Mouse (Mus musculus): ENCODE measurements around the gene Prkn. TPM values are rescaled to one million over a fixed set of nuclear protein-coding genes. Genes with fewer than 3 reads are reported as not detected.

Prkn gene
- polyA plus RNA-seq, 1 experiment: 1.00 TPM

- Histone ChIP-seq H3K36me3 (replicated peaks; ENCODE audit: low read length) (no peaks in the 10 kb centered on the region), H3K4me1 (peaks cover 9% of the 10 kb centered on the region), H3K4me3 (replicated peaks) (no peak overlapping the region), H3K9me3 (no peaks in the 10 kb centered on the region), H3K27me3 (replicated peaks) (peaks cover 25% of the 10 kb centered on the region)
- TF ChIP-seq GATA1 (IDR thresholded peaks at IDR 0.05; ENCODE audit: borderline replicate concordance, low read length): no peak
- no peak for TF ChIP-seq FLI1 (IDR thresholded peaks at IDR 0.05; ENCODE audit: low read length)
Observed at GRCm38 (mm10) chr17:12041091-12041655, 1201.0 kb downstream of the Prkn start.

- Histone ChIP-seq H3K36me3 (replicated peaks; ENCODE audit: low read length) (no peaks in the 10 kb centered on the region), H3K4me3 (replicated peaks) (no peak overlapping the region), H3K27me3 (replicated peaks) (peaks cover 23% of the 10 kb centered on the region), H3K9me3 (no peaks in the 10 kb centered on the region), H3K4me1 (no peaks in the 10 kb centered on the region)
- no peak for TF ChIP-seq FLI1 (IDR thresholded peaks at IDR 0.05; ENCODE audit: low read length)
- TF ChIP-seq GATA1 (IDR thresholded peaks at IDR 0.05; ENCODE audit: borderline replicate concordance, low read length): no peak
Observed at GRCm38 (mm10) chr17:12042561-12043256, 1202.5 kb downstream of the Prkn start.

GRCm38 (mm10) chr17:12044222-12044621 is 1204.0 kb downstream of the Prkn start:
- no peak for TF ChIP-seq FLI1 (IDR thresholded peaks at IDR 0.05; ENCODE audit: low read length)
- TF ChIP-seq GATA1 (IDR thresholded peaks at IDR 0.05; ENCODE audit: borderline replicate concordance, low read length): no peak
- no peaks in the 10 kb centered on the region for H3K36me3 ChIP-seq (replicated peaks; ENCODE audit: low read length)
- H3K4me1 ChIP-seq: no peaks in the 10 kb centered on the region
- no peaks in the 10 kb centered on the region for H3K9me3 ChIP-seq
- no peak overlapping the region for H3K4me3 ChIP-seq (replicated peaks)
- peaks cover 21% of the 10 kb centered on the region for H3K27me3 ChIP-seq (replicated peaks)

GRCm38 (mm10) chr17:12045861-12046273 is 1205.7 kb downstream of the Prkn start:
- H3K9me3 ChIP-seq: no peaks in the 10 kb centered on the region
- no peak overlapping the region for H3K4me3 ChIP-seq (replicated peaks)
- H3K36me3 ChIP-seq (replicated peaks; ENCODE audit: low read length): no peaks in the 10 kb centered on the region
- no peaks in the 10 kb centered on the region for H3K4me1 ChIP-seq
- peaks cover 18% of the 10 kb centered on the region for H3K27me3 ChIP-seq (replicated peaks)
- TF ChIP-seq FLI1 (IDR thresholded peaks at IDR 0.05; ENCODE audit: low read length): no peak
- TF ChIP-seq GATA1 (IDR thresholded peaks at IDR 0.05; ENCODE audit: borderline replicate concordance, low read length): no peak

GRCm38 (mm10) chr17:12047032-12047431 is 1206.8 kb downstream of the Prkn start:
- no peaks in the 10 kb centered on the region for H3K9me3 ChIP-seq
- no peaks in the 10 kb centered on the region for H3K36me3 ChIP-seq (replicated peaks; ENCODE audit: low read length)
- TF ChIP-seq GATA1 (IDR thresholded peaks at IDR 0.05; ENCODE audit: borderline replicate concordance, low read length): no peak
- TF ChIP-seq FLI1 (IDR thresholded peaks at IDR 0.05; ENCODE audit: low read length): no peak

GRCm38 (mm10) chr17:12047523-12047922 is 1207.3 kb downstream of the Prkn start:
- Histone ChIP-seq H3K4me1 (no peaks in the 10 kb centered on the region), H3K9me3 (no peaks in the 10 kb centered on the region), H3K36me3 (replicated peaks; ENCODE audit: low read length) (no peaks in the 10 kb centered on the region), H3K4me3 (replicated peaks) (no peak overlapping the region), H3K27me3 (replicated peaks) (peaks cover 13% of the 10 kb centered on the region)
- TF ChIP-seq GATA1 (IDR thresholded peaks at IDR 0.05; ENCODE audit: borderline replicate concordance, low read length) (no peak), FLI1 (IDR thresholded peaks at IDR 0.05; ENCODE audit: low read length) (no peak)

More at GRCm38 (mm10) chr17:12047032-12047431, 1206.8 kb downstream of the Prkn start:
- peaks cover 14% of the 10 kb centered on the region for H3K27me3 ChIP-seq (replicated peaks)
- no peak overlapping the region for H3K4me3 ChIP-seq (replicated peaks)
- no peaks in the 10 kb centered on the region for H3K4me1 ChIP-seq

- Histone ChIP-seq H3K27me3 (replicated peaks) (peaks cover 11% of the 10 kb centered on the region), H3K9me3 (peaks cover 12% of the 10 kb centered on the region), H3K36me3 (replicated peaks; ENCODE audit: low read length) (no peaks in the 10 kb centered on the region), H3K4me3 (replicated peaks) (no peak overlapping the region), H3K4me1 (no peaks in the 10 kb centered on the region)
- TF ChIP-seq GATA1 (IDR thresholded peaks at IDR 0.05; ENCODE audit: borderline replicate concordance, low read length) (no peak), FLI1 (IDR thresholded peaks at IDR 0.05; ENCODE audit: low read length) (no peak)
Observed at GRCm38 (mm10) chr17:12048695-12049490, 1208.7 kb downstream of the Prkn start.

GRCm38 (mm10) chr17:12050261-12050660 is 1210.1 kb downstream of the Prkn start:
- Histone ChIP-seq H3K4me1 (no peaks in the 10 kb centered on the region), H3K27me3 (replicated peaks) (peaks cover 4% of the 10 kb centered on the region), H3K4me3 (replicated peaks) (no peak overlapping the region), H3K36me3 (replicated peaks; ENCODE audit: low read length) (no peaks in the 10 kb centered on the region), H3K9me3 (peaks cover 25% of the 10 kb centered on the region)
- TF ChIP-seq FLI1 (IDR thresholded peaks at IDR 0.05; ENCODE audit: low read length) (no peak), GATA1 (IDR thresholded peaks at IDR 0.05; ENCODE audit: borderline replicate concordance, low read length) (no peak)

GRCm38 (mm10) chr17:12051031-12051430 is 1210.8 kb downstream of the Prkn start:
- no peaks in the 10 kb centered on the region for H3K4me1 ChIP-seq
- H3K36me3 ChIP-seq (replicated peaks; ENCODE audit: low read length): no peaks in the 10 kb centered on the region
- peaks cover under 1% of the 10 kb centered on the region for H3K27me3 ChIP-seq (replicated peaks)
- TF ChIP-seq GATA1 (IDR thresholded peaks at IDR 0.05; ENCODE audit: borderline replicate concordance, low read length): no peak
- no peak for TF ChIP-seq FLI1 (IDR thresholded peaks at IDR 0.05; ENCODE audit: low read length)
- H3K4me3 ChIP-seq (replicated peaks): no peak overlapping the region
- peaks cover 30% of the 10 kb centered on the region for H3K9me3 ChIP-seq

- Histone ChIP-seq H3K4me1 (no peaks in the 10 kb centered on the region), H3K27me3 (replicated peaks) (no peaks in the 10 kb centered on the region), H3K9me3 (peaks cover 37% of the 10 kb centered on the region)
Observed at GRCm38 (mm10) chr17:12052651-12053050, 1212.5 kb downstream of the Prkn start.

More at GRCm38 (mm10) chr17:12052651-12053050, 1212.5 kb downstream of the Prkn start:
- no peak for TF ChIP-seq GATA1 (IDR thresholded peaks at IDR 0.05; ENCODE audit: borderline replicate concordance, low read length)
- no peak for TF ChIP-seq FLI1 (IDR thresholded peaks at IDR 0.05; ENCODE audit: low read length)
- H3K4me3 ChIP-seq (replicated peaks): no peak overlapping the region
- no peaks in the 10 kb centered on the region for H3K36me3 ChIP-seq (replicated peaks; ENCODE audit: low read length)
